Comparison of ENCODE assay signal across 8 mouse cellular contexts in the genomic region with DNA sequence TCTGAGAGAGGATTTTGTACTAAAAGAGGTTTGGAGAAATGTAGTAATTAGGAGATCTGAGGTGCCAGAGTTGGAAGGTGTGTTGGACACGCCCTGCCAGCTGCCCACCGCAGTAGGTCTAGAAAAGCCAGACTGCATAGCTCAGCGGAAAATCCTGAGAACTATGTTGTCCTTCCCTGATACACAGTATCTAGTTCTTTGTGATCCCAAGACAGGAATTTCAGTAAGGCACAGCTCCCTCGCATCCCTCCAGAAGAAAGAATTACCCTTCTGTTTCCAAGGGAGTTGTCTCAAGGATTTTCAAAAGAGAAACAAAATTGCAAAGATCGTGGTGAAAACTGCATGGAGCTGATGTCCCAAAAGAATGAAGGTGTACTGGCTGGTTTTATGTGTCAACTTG. TPM values are rescaled to one million over a fixed set of nuclear protein-coding genes. Genes with fewer than 3 reads are reported as not detected.
DNase-seq lines count a peak whose midpoint lies in the region; ATAC-seq and TF ChIP-seq lines count a peak whose summit lies in the region.

No protein-coding gene starts in this region.

- no peaks in the 10 kb centered on the region; the same call in 1 of the 2 replicates for H3K27me3 ChIP-seq in erythroblast, embryonic 14.5 days (ENCODE audit: control insufficient read depth)
- no peaks in the 10 kb centered on the region for H3K27me3 ChIP-seq in CH12.LX (replicated peaks)
- no peaks in the 10 kb centered on the region for H3K27me3 ChIP-seq in heart, embryonic 15.5 days
- H3K27me3 ChIP-seq in liver, postnatal 0 days (ENCODE audit: insufficient read depth, low read length), result no peaks in the 10 kb centered on the region

- peaks cover 48% of the 10 kb centered on the region for H3K36me3 ChIP-seq in erythroblast, embryonic 14.5 days (ENCODE audit: control insufficient read depth)
- H3K36me3 ChIP-seq in CH12.LX (replicated peaks in 1 of 2; ENCODE audit: control insufficient read depth in 1 of 2, insufficient read depth in 1 of 2, low read length in 1 of 2), result peaks cover 31 to 34% of the 10 kb centered on the region in 2 experiments
- H3K36me3 ChIP-seq in heart, embryonic 15.5 days, result peaks cover 26% of the 10 kb centered on the region
- H3K36me3 ChIP-seq in liver, postnatal 0 days (replicated peaks; ENCODE audit: insufficient read depth, low read length), result peaks cover 29% of the 10 kb centered on the region

- TF ChIP-seq EP300 in CH12.LX (IDR thresholded peaks at IDR 0.05; ENCODE audit: low read length), result no peak
- TF ChIP-seq EP300 in liver, postnatal 0 days (IDR thresholded peaks at IDR 0.05; ENCODE audit: low read depth), result no peak

- no peak for TF ChIP-seq CTCF in CH12.LX (conservative IDR thresholded peaks at IDR 0.05 in 1 of 2, IDR thresholded peaks at IDR 0.05 in 1 of 2; ENCODE audit: low read depth in 2 of 2, low read length in 2 of 2)
- no peak for TF ChIP-seq CTCF in liver, postnatal 0 days (IDR thresholded peaks at IDR 0.05; ENCODE audit: low read depth)

- WGBS in heart, embryonic 15.5 days, result 2% methylated on average over 5 of the region's 5 CpGs
- 9% methylated on average over 5 of the region's 5 CpGs for WGBS in liver, postnatal 0 days (ENCODE audit: insufficient replicate concordance)

- peak overlapping the region; percentile 79 for H3K27ac ChIP-seq in CH12.LX (ENCODE audit: insufficient read depth, low read depth)
- peak overlapping the region; percentile 91 for H3K27ac ChIP-seq in heart, embryonic 15.5 days
- peak overlapping the region; percentile 91 for H3K27ac ChIP-seq in liver, postnatal 0 days (ENCODE audit: low read depth)

- peak; percentile 51 for DNase-seq in CH12.LX (ENCODE audit: extremely low read depth)
- no peak for DNase-seq in liver, postnatal 0 days
- DNase-seq in layer of hippocampus, postnatal 36 days, result no peak
- DNase-seq in left cerebral cortex, adult 11 months (ENCODE audit: low spot score), result no peak
- DNase-seq in retina, postnatal 1 day, result no peak

- peak overlapping the region; percentile 78 for H3K4me3 ChIP-seq in erythroblast, embryonic 14.5 days (replicated peaks)
- H3K4me3 ChIP-seq in CH12.LX (replicated peaks in 1 of 3; ENCODE audit: low read depth in 2 of 3, low read length in 2 of 3, poor library complexity in 1 of 3), result peak overlapping the region; percentile 41 to 83 (median 63)
- peak overlapping the region; percentile 68 for H3K4me3 ChIP-seq in heart, embryonic 15.5 days
- peak overlapping the region; percentile 82 for H3K4me3 ChIP-seq in liver, postnatal 0 days (ENCODE audit: low read depth, low read length)

- H3K4me1 ChIP-seq in erythroblast, embryonic 14.5 days (ENCODE audit: control insufficient read depth), result peaks cover 76% of the 10 kb centered on the region
- peaks cover 11 to 46% of the 10 kb centered on the region in 2 experiments for H3K4me1 ChIP-seq in CH12.LX (ENCODE audit: control insufficient read depth in 1 of 2, insufficient read depth in 2 of 2)
- peaks cover 43% of the 10 kb centered on the region for H3K4me1 ChIP-seq in heart, embryonic 15.5 days (replicated peaks)
- peaks cover 58% of the 10 kb centered on the region for H3K4me1 ChIP-seq in liver, postnatal 0 days (ENCODE audit: insufficient read depth)

- H3K79me2 ChIP-seq in CH12.LX (replicated peaks; ENCODE audit: control insufficient read depth, extremely low read depth, insufficient read depth, poor library complexity, severe bottlenecking), result peaks cover 38% of the 10 kb centered on the region

- no peak for TF ChIP-seq POLR2A in CH12.LX (IDR thresholded peaks at IDR 0.05; ENCODE audit: low read depth, low read length)

- peak overlapping the region; percentile 83 for H3K9ac ChIP-seq in CH12.LX (ENCODE audit: insufficient read depth, low read depth)
- H3K9ac ChIP-seq in heart, embryonic 15.5 days, result peak overlapping the region; percentile 46
- peak overlapping the region; percentile 57 for H3K9ac ChIP-seq in liver, postnatal 0 days (replicated peaks)

- TF ChIP-seq RAD21 in CH12.LX (IDR thresholded peaks at IDR 0.05; ENCODE audit: low read depth, low read length), result no peak

- H3K9me3 ChIP-seq in erythroblast, embryonic 14.5 days (ENCODE audit: control insufficient read depth, low read length), result no peaks in the 10 kb centered on the region; the same call in 1 of the 2 replicates
- no peaks in the 10 kb centered on the region for H3K9me3 ChIP-seq in CH12.LX (replicated peaks; ENCODE audit: low read length)
- H3K9me3 ChIP-seq in heart, embryonic 15.5 days (replicated peaks), result no peaks in the 10 kb centered on the region
- H3K9me3 ChIP-seq in liver, postnatal 0 days (ENCODE audit: low read length), result no peaks in the 10 kb centered on the region

- in situ Hi-C loops in CH12.LX (cut with MboI; ENCODE audit: low pct_ligation_motif_present, low pct_unique_long_range_greater_than_20kb, low sequenced_read_pairs), result loop anchor here (5.0 kb wide), 1 partner anchor 34 kb away; no protein-coding TSS in a partner anchor

- dilution Hi-C loops in CH12.LX (cut with MboI; ENCODE audit: extremely low pct_ligation_motif_present, extremely low pct_unique_long_range_greater_than_20kb, low sequenced_read_pairs), result no loop called here

- H3K4me2 ChIP-seq in CH12.LX (ENCODE audit: insufficient read depth, low read depth, poor library complexity, severe bottlenecking), result peak overlapping the region; percentile 95
- peak overlapping the region; percentile 77 for H3K4me2 ChIP-seq in heart, embryonic 15.5 days
- H3K4me2 ChIP-seq in liver, postnatal 0 days (ENCODE audit: low read depth, low read length), result peak overlapping the region; percentile 93

- ATAC-seq in erythroblast, adult 5-6 weeks (replicated peaks; ENCODE audit: low FRiP score, poor library complexity, severe bottlenecking), result no peak
- ATAC-seq in heart, embryonic 15.5 days (replicated peaks; ENCODE audit: insufficient number of reproducible peaks, insufficient read depth, low FRiP score, low read depth), result no peak
- ATAC-seq in liver, postnatal 0 days, result no peak

TF ChIP-seq in CH12.LX, 34 proteins besides CTCF, POLR2A, EP300 and RAD21 (continues in another document):
- no peak for TF ChIP-seq BHLHE40 (IDR thresholded peaks at IDR 0.05; ENCODE audit: low read depth, low read length)
- TF ChIP-seq KAT2A (IDR thresholded peaks at IDR 0.05; ENCODE audit: insufficient replicate concordance, low read length), result no peak

RNA-seq across cellular contexts. Expression of a gene that starts 0.5 kb away (rescaled TPM):
- 56.9 and 99.3 TPM in 2 replicates for polyA plus RNA-seq in erythroblast, embryonic 14.5 days (2012)
- total RNA-seq in erythroblast, adult 5-6 weeks (2015; ENCODE audit: low replicate concordance), result 243 and 249 TPM in 2 replicates
- 216 and 335 TPM in 2 replicates for total RNA-seq in erythroblast, adult 5-6 weeks (2017; ENCODE audit: low replicate concordance)
- total RNA-seq in CH12.LX (2012; rRNA removed) (1,014 and 1,058 TPM in 2 replicates), CH12.LX (2014; rRNA removed) (1,031 and 1,121 TPM in 2 replicates)
- polyA plus RNA-seq in CH12.LX (2012; ENCODE audit: insufficient read length, low read depth), result 962 and 1,053 TPM in 2 replicates
- 567 and 662 TPM in 2 replicates for polyA plus RNA-seq in heart, embryonic 15.5 days (2015; fragmentation: Nextera tagmentation; extraction: Ambion mirVana)
- 198 and 213 TPM in 2 replicates for polyA plus RNA-seq in liver, postnatal 0 days (2015; fragmentation: Nextera tagmentation; extraction: Ambion mirVana)
- 100 to 1,000 TPM; 360 to 381 TPM for total RNA-seq in layer of hippocampus, postnatal 36 days (2021)

RNA-seq across cellular contexts. Expression of a gene that starts 2.7 kb away (rescaled TPM):
- 0.91 and 1.1 TPM in 2 replicates for polyA plus RNA-seq in erythroblast, embryonic 14.5 days (2012)
- total RNA-seq in erythroblast, adult 5-6 weeks (2015; ENCODE audit: low replicate concordance), result 20.4 and 30.9 TPM in 2 replicates
- total RNA-seq in erythroblast, adult 5-6 weeks (2017; ENCODE audit: low replicate concordance), result 12.4 and 16.4 TPM in 2 replicates
- total RNA-seq in CH12.LX (2012; rRNA removed) (8.2 and 8.5 TPM in 2 replicates), CH12.LX (2014; rRNA removed) (2.4 and 3.3 TPM in 2 replicates)
- polyA plus RNA-seq in CH12.LX (2012; ENCODE audit: insufficient read length, low read depth), result 14.4 and 15.7 TPM in 2 replicates
- polyA plus RNA-seq in heart, embryonic 15.5 days (2015; fragmentation: Nextera tagmentation; extraction: Ambion mirVana), result 12.6 and 17.0 TPM in 2 replicates
- 2.5 and 3.3 TPM in 2 replicates for polyA plus RNA-seq in liver, postnatal 0 days (2015; fragmentation: Nextera tagmentation; extraction: Ambion mirVana)
- 10 to 100 TPM; 13.1 to 19.5 TPM for total RNA-seq in layer of hippocampus, postnatal 36 days (2021)

RNA-seq across cellular contexts. Expression of a gene that starts 15.5 kb away (rescaled TPM):
- 8.2 and 11.6 TPM in 2 replicates for polyA plus RNA-seq in erythroblast, embryonic 14.5 days (2012)
- 20.9 and 37.8 TPM in 2 replicates for total RNA-seq in erythroblast, adult 5-6 weeks (2015; ENCODE audit: low replicate concordance)
- total RNA-seq in erythroblast, adult 5-6 weeks (2017; ENCODE audit: low replicate concordance), result 26.1 and 57.7 TPM in 2 replicates
- total RNA-seq in CH12.LX (2012; rRNA removed) (14.2 and 21.6 TPM in 2 replicates), CH12.LX (2014; rRNA removed) (12.8 and 16.3 TPM in 2 replicates)
- 17.6 and 18.9 TPM in 2 replicates for polyA plus RNA-seq in CH12.LX (2012; ENCODE audit: insufficient read length, low read depth)
- 103 and 109 TPM in 2 replicates for polyA plus RNA-seq in heart, embryonic 15.5 days (2015; fragmentation: Nextera tagmentation; extraction: Ambion mirVana)
- polyA plus RNA-seq in liver, postnatal 0 days (2015; fragmentation: Nextera tagmentation; extraction: Ambion mirVana), result 25.9 and 31.3 TPM in 2 replicates
- total RNA-seq in layer of hippocampus, postnatal 36 days (2021), result 100 to 1,000 TPM; 124 to 132 TPM

RNA-seq across cellular contexts. Expression of a gene that starts 17.1 kb away (rescaled TPM):
- polyA plus RNA-seq in erythroblast, embryonic 14.5 days (2012), result 14.0 and 14.8 TPM in 2 replicates
- total RNA-seq in erythroblast, adult 5-6 weeks (2015; ENCODE audit: low replicate concordance), result 7.5 and 11.9 TPM in 2 replicates
- total RNA-seq in erythroblast, adult 5-6 weeks (2017; ENCODE audit: low replicate concordance), result 2.1 and 8.0 TPM in 2 replicates
- total RNA-seq in CH12.LX (2012; rRNA removed) (16.5 and 27.2 TPM in 2 replicates), CH12.LX (2014; rRNA removed) (13.9 and 15.0 TPM in 2 replicates)
- polyA plus RNA-seq in CH12.LX (2012; ENCODE audit: insufficient read length, low read depth), result 12.4 and 12.6 TPM in 2 replicates
- polyA plus RNA-seq in heart, embryonic 15.5 days (2015; fragmentation: Nextera tagmentation; extraction: Ambion mirVana), result 49.7 and 56.5 TPM in 2 replicates
- polyA plus RNA-seq in liver, postnatal 0 days (2015; fragmentation: Nextera tagmentation; extraction: Ambion mirVana), result 15.4 and 18.6 TPM in 2 replicates
- 1 to 10 TPM; 4.2 to 6.5 TPM for total RNA-seq in layer of hippocampus, postnatal 36 days (2021)

RNA-seq across cellular contexts. Expression of a gene that starts 22.5 kb away (rescaled TPM):
- 1.7 and 2.8 TPM in 2 replicates for polyA plus RNA-seq in erythroblast, embryonic 14.5 days (2012)
- total RNA-seq in erythroblast, adult 5-6 weeks (2015; ENCODE audit: low replicate concordance), result 12.9 and 15.0 TPM in 2 replicates
- total RNA-seq in erythroblast, adult 5-6 weeks (2017; ENCODE audit: low replicate concordance), result 3.2 and 20.0 TPM in 2 replicates
- total RNA-seq in CH12.LX (2012; rRNA removed) (12.5 and 16.7 TPM in 2 replicates), CH12.LX (2014; rRNA removed) (10.0 and 12.1 TPM in 2 replicates)
- polyA plus RNA-seq in CH12.LX (2012; ENCODE audit: insufficient read length, low read depth), result 14.0 and 15.4 TPM in 2 replicates
- 38.7 and 46.2 TPM in 2 replicates for polyA plus RNA-seq in heart, embryonic 15.5 days (2015; fragmentation: Nextera tagmentation; extraction: Ambion mirVana)
- polyA plus RNA-seq in liver, postnatal 0 days (2015; fragmentation: Nextera tagmentation; extraction: Ambion mirVana), result 15.5 and 15.8 TPM in 2 replicates
- 1 to 10 TPM; 1.5 to 2.2 TPM for total RNA-seq in layer of hippocampus, postnatal 36 days (2021)
